In genomic region chr11:77418021-77418420, GRCm38 (mm10) we compare ENCODE assay signal across 16 mouse cellular contexts. TPM values are rescaled to one million over a fixed set of nuclear protein-coding genes. Genes with fewer than 3 reads are reported as not detected.
"Had no signal": no experiment of that assay in that cellular context is flagged by ENCODE, and none has a peak within 500 bp of the region (broad histone marks: within the 10 kb centered on the region; RNA-seq: fewer than 3 reads in every experiment).

No protein-coding gene starts in this region.

- H3K27me3 ChIP-seq: neural tube, embryonic 15.5 days; stomach, embryonic 15.5 days had no signal

- H3K9ac ChIP-seq: neural tube, embryonic 15.5 days; stomach, embryonic 15.5 days had no signal

- H3K4me2 ChIP-seq: neural tube, embryonic 15.5 days; stomach, embryonic 15.5 days had no signal

- H3K4me3 ChIP-seq: neural tube, embryonic 15.5 days; stomach, embryonic 15.5 days had no signal

- DNase-seq: retina, postnatal 1 day; right cerebral cortex, adult 18-20 months; right cerebral cortex, postnatal 14 days; right cerebral cortex, postnatal 25 days; right cerebral cortex, postnatal 4 days; spleen, adult 18-20 months; thymus, adult 18-20 months; thymus, adult 2 months; thymus, postnatal 14 days; thymus, postnatal 25 days; thymus, postnatal 36 days; thymus, postnatal 4 days had no signal

- H3K36me3 ChIP-seq: stomach, embryonic 15.5 days had no signal

- H3K27ac ChIP-seq: neural tube, embryonic 15.5 days; stomach, embryonic 15.5 days; stomach, postnatal 0 days had no signal

- H3K9me3 ChIP-seq: neural tube, embryonic 15.5 days; stomach, embryonic 15.5 days had no signal

- H3K4me1 ChIP-seq: neural tube, embryonic 15.5 days; stomach, embryonic 15.5 days had no signal

RNA-seq across cellular contexts. Expression of gene Coro6, which starts 44.2 kb away (rescaled TPM):
- polyA plus RNA-seq: thymus, postnatal 0 days had no signal
